Comparison of ENCODE assay signal across 23 mouse cellular contexts in the genomic region with DNA sequence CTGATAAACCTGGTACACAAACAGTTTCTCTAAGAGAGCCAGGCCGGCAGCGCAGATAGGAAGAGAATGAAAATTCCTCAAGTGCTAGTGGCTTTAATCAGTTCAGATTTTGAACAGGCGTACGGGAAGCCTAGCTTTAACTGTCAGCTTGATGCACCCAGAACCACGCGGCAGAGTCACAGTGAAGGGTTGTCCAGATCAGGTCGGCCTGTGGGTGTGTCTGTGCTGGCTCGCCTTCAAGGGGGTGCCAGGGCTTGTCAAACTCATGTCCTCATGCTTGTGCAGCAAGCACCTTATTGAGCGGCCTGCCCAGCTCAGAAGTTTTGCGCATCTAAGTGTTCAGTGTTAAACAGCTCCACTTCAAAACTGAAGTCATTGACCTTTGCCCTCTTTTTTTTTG. TPM values are rescaled to one million over a fixed set of nuclear protein-coding genes. Genes with fewer than 3 reads are reported as not detected.
DNase-seq lines count a peak whose midpoint lies in the region; ATAC-seq lines count a peak whose summit lies in the region.
"Had no signal": no experiment of that assay in that cellular context is flagged by ENCODE, and none has a peak within 500 bp of the region (broad histone marks: within the 10 kb centered on the region; RNA-seq: fewer than 3 reads in every experiment).

No protein-coding gene starts in this region.

- H3K4me3 ChIP-seq in heart, embryonic 11.5 days (ENCODE audit: low read depth, low read length) = no peak overlapping the region
- no peak overlapping the region for H3K4me3 ChIP-seq in heart, embryonic 16.5 days (ENCODE audit: low read length)
- no peak overlapping the region for H3K4me3 ChIP-seq in liver, embryonic 13.5 days (replicated peaks)
- H3K4me3 ChIP-seq: embryonic facial prominence, embryonic 15.5 days; erythroblast, embryonic 14.5 days; forebrain, embryonic 10.5 days; gastrocnemius, adult 2 months; hindbrain, embryonic 12.5 days had no signal

- intact Hi-C loops in heart, postnatal 36 days (cut with DNase I) = no loop called here

- ATAC-seq in heart, embryonic 11.5 days (replicated peaks; ENCODE audit: insufficient number of reproducible peaks, low FRiP score, low TSS enrichment) = 0 out of 2 replicates have a peak, but pooled peaks have one; percentile 5
- peak; percentile 61; the same call in 1 of the 2 replicates for ATAC-seq in heart, embryonic 16.5 days (replicated peaks; ENCODE audit: extremely low read depth, insufficient read depth, low FRiP score)
- no peak for ATAC-seq in liver, embryonic 13.5 days (ENCODE audit: low read depth)
- ATAC-seq: activated CD4-positive, CD25-positive, alpha-beta regulatory T cell, adult 4 months; forebrain, embryonic 14.5 days; hindbrain, postnatal 0 days; Patski had no signal

- DNase-seq in heart, adult 9 months (ENCODE audit: low spot score in 2 of 2) = no peak
- DNase-seq in heart, postnatal 36 days = no peak
- no peak for DNase-seq in liver, embryonic 13.5 days
- no peak for DNase-seq in liver
- no peak for DNase-seq in cerebellum, postnatal 25 days
- DNase-seq: adrenal gland, postnatal 14 days; cerebellum, adult 11-12 months; cerebellum, adult 9-10 months; cerebellum, postnatal 36 days; gastrocnemius, adult 2 months; gastrocnemius, postnatal 25 days; kidney, adult 11 months; kidney, adult 9 months had no signal

- H3K9me3 ChIP-seq in heart, embryonic 11.5 days (replicated peaks; ENCODE audit: control insufficient read depth, low read length) = no peaks in the 10 kb centered on the region
- H3K9me3 ChIP-seq in heart, embryonic 16.5 days (replicated peaks; ENCODE audit: control insufficient read depth, low read length) = no peaks in the 10 kb centered on the region
- H3K9me3 ChIP-seq in liver, embryonic 13.5 days (replicated peaks) = no peaks in the 10 kb centered on the region
- H3K9me3 ChIP-seq: embryonic facial prominence, embryonic 15.5 days; forebrain, embryonic 10.5 days; hindbrain, embryonic 12.5 days had no signal

- peaks cover 70% of the 10 kb centered on the region for H3K4me1 ChIP-seq in heart, embryonic 11.5 days (ENCODE audit: control insufficient read depth, insufficient read depth, low read length)
- peaks cover 46% of the 10 kb centered on the region for H3K4me1 ChIP-seq in heart, embryonic 16.5 days (ENCODE audit: control insufficient read depth, insufficient read depth, low read length)
- H3K4me1 ChIP-seq in liver, embryonic 13.5 days (replicated peaks) = peaks cover 14% of the 10 kb centered on the region

- H3K4me2 ChIP-seq in heart, embryonic 11.5 days = no peak overlapping the region
- H3K4me2 ChIP-seq in heart, embryonic 16.5 days (ENCODE audit: low read depth, low read length) = no peak overlapping the region
- H3K4me2 ChIP-seq in liver, embryonic 13.5 days = no peak overlapping the region
- H3K4me2 ChIP-seq: embryonic facial prominence, embryonic 15.5 days; hindbrain, embryonic 12.5 days had no signal

- no peak overlapping the region for H3K27ac ChIP-seq in heart, embryonic 11.5 days (ENCODE audit: low read depth, low read length)
- H3K27ac ChIP-seq in heart, embryonic 16.5 days (ENCODE audit: low read length) = no peak overlapping the region
- H3K27ac ChIP-seq in liver, embryonic 13.5 days = no peak overlapping the region
- H3K27ac ChIP-seq: forebrain, embryonic 10.5 days; hindbrain, embryonic 12.5 days; hindbrain, postnatal 0 days had no signal

- no peaks in the 10 kb centered on the region for H3K36me3 ChIP-seq in heart, embryonic 11.5 days (ENCODE audit: control insufficient read depth, insufficient read depth, low read length)
- no peaks in the 10 kb centered on the region for H3K36me3 ChIP-seq in heart, embryonic 16.5 days (ENCODE audit: control insufficient read depth, insufficient read depth)
- no peaks in the 10 kb centered on the region for H3K36me3 ChIP-seq in liver, embryonic 13.5 days
- H3K36me3 ChIP-seq: embryonic facial prominence, embryonic 15.5 days; forebrain, embryonic 10.5 days; hindbrain, embryonic 12.5 days had no signal

- H3K9ac ChIP-seq in heart, embryonic 11.5 days (ENCODE audit: low read depth, low read length) = no peak overlapping the region
- no peak overlapping the region for H3K9ac ChIP-seq in heart, embryonic 16.5 days (ENCODE audit: low read length)
- H3K9ac ChIP-seq in liver, embryonic 13.5 days = 0 out of 2 replicates have a peak overlapping the region, but pooled peaks have one; percentile 4
- H3K9ac ChIP-seq: embryonic facial prominence, embryonic 15.5 days; hindbrain, embryonic 12.5 days had no signal

- H3K27me3 ChIP-seq in heart, embryonic 11.5 days (ENCODE audit: control insufficient read depth, insufficient read depth, low read length) = no peaks in the 10 kb centered on the region
- no peaks in the 10 kb centered on the region for H3K27me3 ChIP-seq in heart, embryonic 16.5 days (ENCODE audit: control insufficient read depth, insufficient read depth, low read length)
- H3K27me3 ChIP-seq in liver, embryonic 13.5 days = no peaks in the 10 kb centered on the region
- H3K27me3 ChIP-seq: embryonic facial prominence, embryonic 15.5 days; hindbrain, embryonic 12.5 days; Patski had no signal

- 37% methylated on average over 10 of the region's 10 CpGs for WGBS in heart, embryonic 11.5 days (ENCODE audit: insufficient replicate concordance)
- 33% methylated on average over 10 of the region's 10 CpGs for WGBS in heart, embryonic 16.5 days
- WGBS in liver, embryonic 13.5 days (ENCODE audit: insufficient replicate concordance) = 53% methylated on average over 10 of the region's 10 CpGs

RNA-seq across cellular contexts. Expression of a gene that starts 44.6 kb away (rescaled TPM):
- 10.1 and 11.7 TPM in 2 replicates for polyA plus RNA-seq in heart, embryonic 11.5 days (2014; fragmentation: Nextera tagmentation; extraction: Ambion mirVana)
- 8.0 and 9.6 TPM in 2 replicates for polyA plus RNA-seq in heart, embryonic 16.5 days (2015; fragmentation: Nextera tagmentation; extraction: Ambion mirVana)
- total RNA-seq in heart, postnatal 36 days (2021) = 10 to 100 TPM; 30.7 to 31.2 TPM
- 0.41 and 0.44 TPM in 2 replicates for polyA plus RNA-seq in liver, embryonic 13.5 days (2015; fragmentation: Nextera tagmentation; extraction: Ambion mirVana)
- polyA plus RNA-seq: erythroblast, embryonic 14.5 days had no signal
